In genomic region chr12:82256012-82256411, GRCm38 (mm10) we compare ENCODE assay signal across 17 mouse cellular contexts.
DNase-seq lines count a peak whose midpoint lies in the region; ATAC-seq and TF ChIP-seq lines count a peak whose summit lies in the region.
"Had no signal": no experiment of that assay in that cellular context is flagged by ENCODE, and none has a peak within 500 bp of the region (broad histone marks: within the 10 kb centered on the region; RNA-seq: fewer than 3 reads in every experiment).

No protein-coding gene starts in this region.

- H3K4me2 ChIP-seq in intestine, postnatal 0 days (replicated peaks; ENCODE audit: low read depth) = no peak overlapping the region
- H3K4me2 ChIP-seq: heart, embryonic 13.5 days; liver, embryonic 15.5 days had no signal

- intact Hi-C loops in heart, postnatal 25 days (cut with DNase I) = no loop called here

- no peak overlapping the region for H3K9ac ChIP-seq in intestine, postnatal 0 days (ENCODE audit: low read depth, low read length)
- H3K9ac ChIP-seq: heart, embryonic 13.5 days; liver, embryonic 15.5 days had no signal

- no peaks in the 10 kb centered on the region for H3K36me3 ChIP-seq in heart, embryonic 10.5 days
- H3K36me3 ChIP-seq in intestine, postnatal 0 days (ENCODE audit: control insufficient read depth, insufficient read depth) = no peaks in the 10 kb centered on the region
- H3K36me3 ChIP-seq: heart, embryonic 13.5 days; liver, embryonic 15.5 days had no signal

- H3K4me1 ChIP-seq in heart, embryonic 10.5 days = peaks cover 25% of the 10 kb centered on the region
- peaks cover 26% of the 10 kb centered on the region for H3K4me1 ChIP-seq in embryonic fibroblast, embryonic 13.5 days (ENCODE audit: control insufficient read depth, insufficient read depth, low read length)
- peaks cover 7% of the 10 kb centered on the region; the same call in 1 of the 2 replicates for H3K4me1 ChIP-seq in intestine, postnatal 0 days (replicated peaks; ENCODE audit: control insufficient read depth, insufficient read depth, low read length)
- H3K4me1 ChIP-seq: liver, embryonic 15.5 days had no signal

- TF ChIP-seq POLR2A in embryonic fibroblast, embryonic 13.5 days (IDR thresholded peaks at IDR 0.05; ENCODE audit: low read depth, low read length) = no peak

- TF ChIP-seq CTCF in embryonic fibroblast, embryonic 13.5 days (IDR thresholded peaks at IDR 0.05; ENCODE audit: borderline replicate concordance, insufficient read depth, low read length) = no peak
- TF ChIP-seq CTCF in intestine, postnatal 0 days (IDR thresholded peaks at IDR 0.05; ENCODE audit: low read depth) = no peak

- H3K9me3 ChIP-seq in heart, embryonic 10.5 days = no peaks in the 10 kb centered on the region
- no peaks in the 10 kb centered on the region for H3K9me3 ChIP-seq in intestine, postnatal 0 days (ENCODE audit: control insufficient read depth)
- H3K9me3 ChIP-seq: heart, embryonic 13.5 days; liver, embryonic 15.5 days; megakaryocyte, embryonic 14.5 days had no signal

- 83% methylated on average over 5 of the region's 5 CpGs for WGBS in heart, embryonic 10.5 days
- 77% methylated on average over 5 of the region's 5 CpGs for WGBS in intestine, postnatal 0 days

- no peaks in the 10 kb centered on the region for H3K27me3 ChIP-seq in heart, embryonic 10.5 days (ENCODE audit: insufficient read depth, poor library complexity, severe bottlenecking)
- H3K27me3 ChIP-seq in intestine, postnatal 0 days (replicated peaks; ENCODE audit: control insufficient read depth, insufficient read depth, low read length) = no peaks in the 10 kb centered on the region
- H3K27me3 ChIP-seq: heart, embryonic 13.5 days; liver, embryonic 15.5 days; megakaryocyte, embryonic 14.5 days had no signal

- no peak overlapping the region for H3K4me3 ChIP-seq in heart, embryonic 10.5 days
- H3K4me3 ChIP-seq in embryonic fibroblast, embryonic 13.5 days (ENCODE audit: insufficient read depth, low read length) = no peak overlapping the region
- no peak overlapping the region for H3K4me3 ChIP-seq in intestine, postnatal 0 days (ENCODE audit: low read depth, low read length)
- H3K4me3 ChIP-seq: heart, embryonic 13.5 days; left cerebral cortex, adult 2 months; liver, embryonic 15.5 days; megakaryocyte, embryonic 14.5 days had no signal

- H3K27ac ChIP-seq in heart, embryonic 10.5 days = peak overlapping the region; percentile 42; the same call in 1 of the 2 replicates
- H3K27ac ChIP-seq in embryonic fibroblast, embryonic 13.5 days (ENCODE audit: insufficient read depth, low read length) = peak overlapping the region; percentile 87; the same call in 1 of the 2 replicates
- 0 out of 2 replicates have a peak overlapping the region, but pooled peaks have one; percentile 9 for H3K27ac ChIP-seq in intestine, postnatal 0 days (ENCODE audit: low read depth, low read length)
- H3K27ac ChIP-seq: heart, embryonic 13.5 days; left cerebral cortex, adult 2 months; liver, embryonic 15.5 days had no signal

- DNase-seq in heart, embryonic 10.5 days (ENCODE audit: low spot score) = no peak
- DNase-seq in heart, postnatal 25 days (ENCODE audit: low spot score) = no peak
- peak; percentile 51 for DNase-seq in kidney, postnatal 10 days
- no peak for DNase-seq in cerebellum, postnatal 25 days
- DNase-seq: cerebellum, postnatal 14 days; gastrocnemius, postnatal 14 days; heart, postnatal 4 days; lung, postnatal 10 days; thymus, adult 18-20 months had no signal

- peak; percentile 71 for ATAC-seq in intestine, postnatal 0 days
- ATAC-seq in megakaryocyte-erythroid progenitor cell, adult 5-6 weeks (replicated peaks; ENCODE audit: low FRiP score, low TSS enrichment, poor library complexity, severe bottlenecking) = no peak
- no peak for ATAC-seq in CD4-positive, CD25-positive, alpha-beta regulatory T cell, adult 4 months

Comparison
In these comparisons a context has a peak if more than half of its experiments do, and no peak if none do; other contexts are left out.
1. H3K27ac ChIP-seq: peak in every context shown above with its lines; median percentile 87 in embryonic fibroblast, embryonic 13.5 days; 42 in heart, embryonic 10.5 days; 9 in intestine, postnatal 0 days.